Mouse (Mus musculus) CH12.LX (cell line): Measurements from ENCODE around the gene Ino80d.

Experiments
- BHLHE40 ChIP-seq: IDR thresholded peaks from 2 replicates; pipeline ENCODE4 v1.6.1; 2011; ENCODE audit warnings: mild to moderate bottlenecking, low read depth, low read length, improper control_type of control experiment
- CTCF ChIP-seq, 2 experiments: IDR thresholded peaks in 1 of 2; conservative IDR thresholded peaks in 1 of 2; 2 replicates each; pipeline ENCODE4 v1.5.1; 2011 to 2012; ENCODE audit warnings: low read depth in 2 of 2, low read length in 2 of 2, improper control_type of control experiment in 1 of 2, inconsistent platforms in 1 of 2, mild to moderate bottlenecking in 1 of 2, moderate library complexity in 1 of 2
- JUN ChIP-seq: IDR thresholded peaks from 2 replicates; pipeline ENCODE4 v1.6.1; 2011; ENCODE audit warnings: low read depth, mild to moderate bottlenecking, low read length, improper control_type of control experiment, moderate library complexity; ENCODE audit not compliant: insufficient read depth
- KAT2A ChIP-seq: IDR thresholded peaks from 2 replicates; pipeline ENCODE4 v1.6.1; 2012; ENCODE audit warnings: low read length, improper control_type of control experiment, inconsistent platforms; ENCODE audit not compliant: insufficient replicate concordance
- MAFK ChIP-seq: IDR thresholded peaks from 2 replicates; pipeline ENCODE4 v1.6.1; 2011; ENCODE audit warnings: low read length, improper control_type of control experiment; ENCODE audit not compliant: insufficient replicate concordance
- MAX ChIP-seq: IDR thresholded peaks from 2 replicates; pipeline ENCODE4 v1.6.1; 2011; ENCODE audit warnings: low read length, improper control_type of control experiment
- NELFE ChIP-seq: IDR thresholded peaks from 2 replicates; pipeline ENCODE4 v1.6.1; 2011; ENCODE audit warnings: low read depth, low read length, improper control_type of control experiment
- POLR2A ChIP-seq: IDR thresholded peaks from 2 replicates; pipeline ENCODE4 v1.6.1; 2011; ENCODE audit warnings: low read depth, mild to moderate bottlenecking, improper control_type of control experiment, low read length
- POLR2AphosphoS2 ChIP-seq: IDR thresholded peaks from 2 replicates; pipeline ENCODE4 v1.6.1; 2011; ENCODE audit warnings: low read depth, low read length, improper control_type of control experiment
- SMC3 ChIP-seq: IDR thresholded peaks from 2 replicates; pipeline ENCODE4 v1.6.1; 2011; ENCODE audit warnings: low read depth, low read length, improper control_type of control experiment
- TCF12 ChIP-seq: IDR thresholded peaks from 2 replicates; pipeline ENCODE4 v1.6.1; 2014; ENCODE audit warnings: low read depth, mild to moderate bottlenecking, inconsistent platforms, low read length, improper control_type of control experiment

GRCm38 (mm10) chr1:63115540-63115939 lies 1.1 kb upstream of the Ino80d start:
- TF ChIP-seq NELFE (no peak), MAX (0 out of 2 replicates have a peak, but pooled peaks have one; percentile 13), POLR2A (no peak), JUN (no peak), MAFK (no peak), CTCF (conservative IDR thresholded peaks at IDR 0.05 in 1 of 2, IDR thresholded peaks at IDR 0.05 in 1 of 2; ENCODE audit: low read depth in 2 of 2, low read length in 2 of 2) (no peak), KAT2A (no peak), TCF12 (no peak), POLR2AphosphoS2 (no peak), BHLHE40 (no peak), SMC3 (no peak)
